ENCODE assay signal across 35 mouse cellular contexts in the genomic region with DNA sequence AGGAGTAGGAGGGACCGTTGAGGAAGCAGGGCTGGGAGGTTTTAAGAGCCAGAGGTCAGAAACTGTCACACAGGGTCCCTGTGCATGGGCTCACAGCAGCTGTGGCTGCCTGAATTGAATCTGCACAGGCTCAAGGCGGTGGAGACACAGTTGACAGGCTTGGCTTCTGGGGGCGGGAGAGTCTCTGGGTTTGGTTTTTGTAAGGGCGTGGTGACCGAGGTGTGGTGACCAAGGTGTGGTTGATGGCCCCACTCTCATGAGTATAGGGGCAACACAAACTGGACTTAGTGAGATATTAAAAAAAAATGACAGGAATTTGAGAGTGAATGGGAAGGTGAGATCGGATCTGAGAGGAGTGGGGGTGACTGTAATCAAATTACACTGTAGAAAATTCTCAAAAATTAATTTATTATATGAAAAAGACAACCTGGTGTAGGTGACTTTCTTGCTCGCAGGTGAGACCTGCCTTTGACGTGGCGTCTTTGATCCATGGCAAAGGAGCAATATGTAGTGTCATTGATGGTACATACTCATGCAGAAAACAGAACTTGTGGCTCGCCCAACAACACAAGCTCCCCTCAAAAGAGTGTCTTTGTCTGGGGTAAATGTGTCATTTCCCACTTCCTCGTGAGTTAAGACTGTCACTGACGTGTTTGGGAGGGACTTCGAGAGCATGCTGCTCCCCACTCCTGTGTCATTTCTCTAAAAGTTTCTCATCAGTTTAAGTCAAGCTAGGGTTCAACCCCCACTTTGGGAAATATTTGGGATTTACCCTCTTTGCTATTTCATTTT. TPM values are rescaled to one million over a fixed set of nuclear protein-coding genes. Genes with fewer than 3 reads are reported as not detected.
A peak's percentile ranks its signal among the peaks of the same experiment; 100 is the strongest.
DNase-seq lines count a peak whose midpoint lies in the region; ATAC-seq lines count a peak whose summit lies in the region.
"Had no signal": no experiment of that assay in that cellular context is flagged by ENCODE, and none has a peak within 500 bp of the region (broad histone marks: within the 10 kb centered on the region; RNA-seq: fewer than 3 reads in every experiment).

No protein-coding gene starts in this region.

- H3K4me3 ChIP-seq in heart, embryonic 16.5 days (ENCODE audit: low read length), result no peak overlapping the region
- H3K4me3 ChIP-seq in kidney, embryonic 14.5 days (ENCODE audit: low read length), result no peak overlapping the region
- H3K4me3 ChIP-seq: forebrain, embryonic 10.5 days; forebrain, embryonic 13.5 days; heart, adult 2 months; hindbrain, embryonic 10.5 days; hindbrain, embryonic 13.5 days had no signal

- no peaks in the 10 kb centered on the region for H3K27me3 ChIP-seq in heart, embryonic 16.5 days (ENCODE audit: control insufficient read depth, insufficient read depth, low read length)
- H3K27me3 ChIP-seq in kidney, embryonic 14.5 days (ENCODE audit: control insufficient read depth, insufficient read depth, low read length), result no peaks in the 10 kb centered on the region
- H3K27me3 ChIP-seq: CH12.LX; forebrain, embryonic 13.5 days; hindbrain, embryonic 13.5 days had no signal

- WGBS in heart, embryonic 16.5 days, result 69% methylated on average over 13 of the region's 13 CpGs
- WGBS in kidney, embryonic 14.5 days, result 82% methylated on average over 13 of the region's 13 CpGs

- H3K9ac ChIP-seq in heart, embryonic 16.5 days (ENCODE audit: low read length), result no peak overlapping the region
- H3K9ac ChIP-seq in kidney, embryonic 14.5 days (ENCODE audit: low read depth, low read length), result no peak overlapping the region
- H3K9ac ChIP-seq: forebrain, embryonic 13.5 days; hindbrain, embryonic 13.5 days had no signal

- H3K36me3 ChIP-seq in heart, embryonic 16.5 days (ENCODE audit: control insufficient read depth, insufficient read depth), result no peaks in the 10 kb centered on the region
- H3K36me3 ChIP-seq in kidney, embryonic 14.5 days (ENCODE audit: control insufficient read depth, insufficient read depth, low read length), result no peaks in the 10 kb centered on the region
- H3K36me3 ChIP-seq: forebrain, embryonic 10.5 days; G1E; hindbrain, embryonic 10.5 days; hindbrain, embryonic 13.5 days had no signal

- no peak for DNase-seq in heart, adult 8-10 months (ENCODE audit: low spot score)
- DNase-seq in thymus, postnatal 14 days, result peak; percentile 37
- DNase-seq in thymus, postnatal 10 days (ENCODE audit: low spot score in 2 of 2), result no peak
- no peak for DNase-seq in lung, postnatal 10 days
- DNase-seq: adrenal gland, adult 2 months; adrenal gland, postnatal 14 days; cerebellum, adult 11 months; cerebellum, adult 2 months; cerebellum, adult 9-11 months; cerebellum, postnatal 25 days; embryo, embryonic 11 days; gastrocnemius, postnatal 10 days; gastrocnemius, postnatal 36 days; heart, adult 2 months; heart, postnatal 10 days; heart, postnatal 36 days had no signal

- no peak overlapping the region for H3K27ac ChIP-seq in heart, embryonic 16.5 days (ENCODE audit: low read length)
- no peak overlapping the region for H3K27ac ChIP-seq in kidney, embryonic 14.5 days (ENCODE audit: low read depth, low read length)
- H3K27ac ChIP-seq: forebrain, embryonic 10.5 days; forebrain, embryonic 13.5 days; heart, adult 2 months; hindbrain, embryonic 10.5 days; hindbrain, embryonic 13.5 days had no signal

- ATAC-seq in heart, embryonic 16.5 days (replicated peaks; ENCODE audit: extremely low read depth, insufficient read depth, low FRiP score), result 0 out of 2 replicates have a peak, but pooled peaks have one; percentile 28
- ATAC-seq in monocyte, adult 5-6 weeks (replicated peaks; ENCODE audit: insufficient number of reproducible peaks, low FRiP score, low TSS enrichment, poor library complexity, severe bottlenecking), result peak; percentile 65
- no peak for ATAC-seq in kidney, embryonic 14.5 days (ENCODE audit: low FRiP score, low TSS enrichment)
- ATAC-seq: forebrain, embryonic 13.5 days; forebrain, embryonic 16.5 days; hindbrain, embryonic 16.5 days; Patski had no signal

- H3K9me3 ChIP-seq in heart, embryonic 16.5 days (replicated peaks; ENCODE audit: control insufficient read depth, low read length), result no peaks in the 10 kb centered on the region
- no peaks in the 10 kb centered on the region for H3K9me3 ChIP-seq in kidney, embryonic 14.5 days (ENCODE audit: control insufficient read depth, low read length)
- H3K9me3 ChIP-seq: forebrain, embryonic 10.5 days; forebrain, embryonic 13.5 days; G1E; hindbrain, embryonic 10.5 days; hindbrain, embryonic 13.5 days had no signal

- no peak overlapping the region for H3K4me2 ChIP-seq in heart, embryonic 16.5 days (ENCODE audit: low read depth, low read length)
- H3K4me2 ChIP-seq in kidney, embryonic 14.5 days (replicated peaks; ENCODE audit: low read depth, low read length), result no peak overlapping the region
- H3K4me2 ChIP-seq: forebrain, embryonic 13.5 days; heart, embryonic 11.5 days; hindbrain, embryonic 13.5 days had no signal

- 0 out of 2 replicates have a peak, but pooled peaks cover 2% of the 10 kb centered on the region for H3K4me1 ChIP-seq in heart, embryonic 16.5 days (ENCODE audit: control insufficient read depth, insufficient read depth, low read length)
- no peaks in the 10 kb centered on the region for H3K4me1 ChIP-seq in kidney, embryonic 14.5 days (ENCODE audit: control insufficient read depth, insufficient read depth, low read length)
- H3K4me1 ChIP-seq: forebrain, embryonic 13.5 days; hindbrain, embryonic 13.5 days had no signal

RNA-seq across cellular contexts. Expression of gene Gzma, which starts 13.4 kb away (rescaled TPM):
- polyA plus RNA-seq in heart, embryonic 16.5 days (2015; fragmentation: Nextera tagmentation; extraction: Ambion mirVana), result 25.7 and 73.8 TPM in 2 replicates
- under 1 TPM in 2 of 4 experiments, not detected in 2; 0.46 to 0.95 TPM for total RNA-seq in heart, adult 8-10 months (2022)
- 4,041 to 9,842 TPM (median 4,610 TPM) in 3 replicates for total RNA-seq in monocyte, adult 5-6 weeks (2017)
- polyA plus RNA-seq in kidney, embryonic 14.5 days (2014; fragmentation: Nextera tagmentation; extraction: Ambion mirVana), result not detected in 2 replicates
- total RNA-seq: CH12.LX; G1E; gastrocnemius, adult 18-20 months; gastrocnemius, postnatal 10 days; granulocyte monocyte progenitor cell, adult 5-6 weeks had no signal
- polyA plus RNA-seq: embryonic facial prominence, embryonic 11.5 days; forebrain, embryonic 10.5 days; forebrain, embryonic 13.5 days; forebrain, embryonic 16.5 days; G1E; heart, embryonic 11.5 days; heart, embryonic 14.5 days; hindbrain, embryonic 10.5 days; hindbrain, embryonic 13.5 days; Patski had no signal

RNA-seq across cellular contexts. Expression of gene Gpx8, which starts 41.2 kb away (rescaled TPM):
- polyA plus RNA-seq in heart, embryonic 16.5 days (2015; fragmentation: Nextera tagmentation; extraction: Ambion mirVana), result 98.0 and 103 TPM in 2 replicates
- total RNA-seq in heart, adult 8-10 months (2022), result 10 to 100 TPM; 32.6 to 36.7 (median 35.6) TPM
- 8.4 to 18.8 TPM (median 16.9 TPM) in 3 replicates for total RNA-seq in monocyte, adult 5-6 weeks (2017)
- polyA plus RNA-seq in kidney, embryonic 14.5 days (2014; fragmentation: Nextera tagmentation; extraction: Ambion mirVana), result 142 and 204 TPM in 2 replicates
- total RNA-seq: CH12.LX; granulocyte monocyte progenitor cell, adult 5-6 weeks had no signal
- polyA plus RNA-seq: G1E had no signal

RNA-seq across cellular contexts. Expression of gene Cdc20b, which starts 52.5 kb away (rescaled TPM):
- 0.38 and 0.62 TPM in 2 replicates for polyA plus RNA-seq in heart, embryonic 16.5 days (2015; fragmentation: Nextera tagmentation; extraction: Ambion mirVana)
- not detected for total RNA-seq in heart, adult 8-10 months (2022)
- 1.0 to 11.5 TPM (median 6.1 TPM) in 3 replicates for total RNA-seq in monocyte, adult 5-6 weeks (2017)
- not detected in 2 replicates for polyA plus RNA-seq in kidney, embryonic 14.5 days (2014; fragmentation: Nextera tagmentation; extraction: Ambion mirVana)
- total RNA-seq: adrenal gland, adult 2 months; adrenal gland, postnatal 14 days; adrenal gland, postnatal 4 days; CH12.LX; G1E; gastrocnemius, adult 18-20 months; gastrocnemius, postnatal 10 days; gastrocnemius, postnatal 36 days; granulocyte monocyte progenitor cell, adult 5-6 weeks; heart, adult 2 months; heart, postnatal 36 days had no signal
- polyA plus RNA-seq: adrenal gland, adult 2 months; cerebellum, adult 2 months; cortical plate, adult 2 months; embryonic facial prominence, embryonic 11.5 days; G1E; heart, embryonic 14.5 days; Patski had no signal

Comparison
In these comparisons a context has a peak if more than half of its experiments do, and no peak if none do; other contexts are left out.
1. RNA of gene Gzma, which starts 13.4 kb away (total RNA-seq): 4,041 to 9,842 TPM in monocyte, adult 5-6 weeks; 0.46 to 0.95 TPM in heart, adult 8-10 months; every median in the first group is over 1,000 times any median in the second.